Mouse (Mus musculus) forebrain, embryonic 10.5 days (tissue): ENCODE data around the gene Rslcan18. TPM values are rescaled to one million over a fixed set of nuclear protein-coding genes. Genes with fewer than 3 reads are reported as not detected.

Source experiments
- DNase-seq: peaks from one replicate; pipeline ENCODE4 v3.0.0-alpha.2; 2017; ENCODE audit warnings: low spot score; ENCODE audit errors: extremely low spot score
- H3K27ac ChIP-seq: fragments of 300-500 bp; sonication (generic); 2 replicates; pipeline ENCODE4 v1.5.1; 2016; ENCODE audit warnings: mild to moderate bottlenecking
- H3K27me3 ChIP-seq: fragments of 300-500 bp; sonication (generic); 2 replicates; pipeline ENCODE4 v1.6.1; 2016; ENCODE audit warnings: mild to moderate bottlenecking; ENCODE audit not compliant: poor library complexity, severe bottlenecking
- H3K36me3 ChIP-seq: fragments of 300-500 bp; sonication (generic); replicated peaks from 2 replicates; pipeline ENCODE4 v1.6.1; 2016; ENCODE audit warnings: mild to moderate bottlenecking, moderate library complexity
- H3K4me1 ChIP-seq: fragments of 300-500 bp; sonication (generic); 2 replicates; pipeline ENCODE4 v1.6.1; 2016
- H3K4me3 ChIP-seq: fragments of 300-500 bp; sonication (generic); 2 replicates; pipeline ENCODE4 v1.5.1; 2016; ENCODE audit warnings: mild to moderate bottlenecking, moderate library complexity
- H3K9me3 ChIP-seq: fragments of 300-500 bp; sonication (generic); 2 replicates; pipeline ENCODE4 v1.6.1; 2016; ENCODE audit warnings: mild to moderate bottlenecking, moderate library complexity
- WGBS: fragments of 180-500 bp; shearing (Covaris S2); methylation state at CpG from one replicate; pipeline ENCODE4 v1.1.7; 2016; 5-methylcytosine and 5-hydroxymethylcytosine counted together
- polyA plus RNA-seq: library from polyadenylated mRNA; unstranded; fragments of >200 nt; fragmentation: Nextera tagmentation; extraction: Ambion mirVana; gene quantifications from 2 replicates; pipeline ENCODE4 v1.2.1, GENCODE M21; 2016

Rslcan18 gene
- polyA plus RNA-seq, 1 experiment from 2014 or later: 0.22 TPM

- DNase-seq: peak; percentile 73
- WGBS: 0% methylated on average over 24 of the region's 24 CpGs
- H3K4me3 ChIP-seq: peak overlapping the region; percentile 73
- peak overlapping the region; percentile 92 for H3K27ac ChIP-seq
- H3K9me3 ChIP-seq: peaks cover 22% of the 10 kb centered on the region; the same call in 1 of the 2 replicates
- H3K27me3 ChIP-seq: no peaks in the 10 kb centered on the region
- peaks cover 16% of the 10 kb centered on the region for H3K4me1 ChIP-seq
- H3K36me3 ChIP-seq: peaks cover 32% of the 10 kb centered on the region
These were observed 34.8 kb downstream of the Rslcan18 start for GRCm38 (mm10) chr13:67081142-67081713.

GRCm38 (mm10) chr13:67077244-67077643 lies 38.8 kb downstream of the Rslcan18 start:
- H3K4me3 ChIP-seq: no peak overlapping the region
- peaks cover 66% of the 10 kb centered on the region for H3K36me3 ChIP-seq
- 92% methylated on average over 2 of the region's 2 CpGs for whole genome bisulfite sequencing
- peaks cover 16% of the 10 kb centered on the region for H3K4me1 ChIP-seq
- no peak for DNase-seq
- no peaks in the 10 kb centered on the region for H3K27me3 ChIP-seq
- no peak overlapping the region for H3K27ac ChIP-seq
- peaks cover 46% of the 10 kb centered on the region for H3K9me3 ChIP-seq

GRCm38 (mm10) chr13:67072786-67073185 lies 43.3 kb downstream of the Rslcan18 start:
- Histone ChIP-seq H3K27me3 (no peaks in the 10 kb centered on the region), H3K4me3 (no peak overlapping the region), H3K4me1 (no peaks in the 10 kb centered on the region), H3K9me3 (peaks cover 72% of the 10 kb centered on the region), H3K36me3 (peaks cover 95% of the 10 kb centered on the region), H3K27ac (no peak overlapping the region)
- WGBS: 94% methylated on average over 2 of the region's 2 CpGs
- DNase-seq: no peak

- Histone ChIP-seq H3K27ac (no peak overlapping the region), H3K36me3 (peaks cover 41% of the 10 kb centered on the region), H3K4me1 (0 out of 2 replicates have a peak, but pooled peaks cover under 1% of the 10 kb centered on the region), H3K27me3 (no peaks in the 10 kb centered on the region), H3K9me3 (peaks cover 28% of the 10 kb centered on the region), H3K4me3 (no peak overlapping the region)
- 84% methylated on average over 8 of the region's 8 CpGs for WGBS
- DNase-seq: no peak
These were observed 50.7 kb downstream of the Rslcan18 start for GRCm38 (mm10) chr13:67065386-67065785.

GRCm38 (mm10) chr13:67062427-67062826 lies 53.6 kb downstream of the Rslcan18 start:
- WGBS: 67% methylated on average over 7 of the region's 7 CpGs
- H3K4me3 ChIP-seq: no peak overlapping the region
- peaks cover 5% of the 10 kb centered on the region for H3K4me1 ChIP-seq
- H3K27ac ChIP-seq: no peak overlapping the region
- H3K9me3 ChIP-seq: peaks cover 13% of the 10 kb centered on the region
- no peaks in the 10 kb centered on the region for H3K27me3 ChIP-seq
- peaks cover 11% of the 10 kb centered on the region for H3K36me3 ChIP-seq
- no peak for DNase-seq

GRCm38 (mm10) chr13:67060786-67061358 lies 55.2 kb downstream of the Rslcan18 start, which contains the start of gene Zfp712:
Zfp712 (minus strand) TSS chr13:67061170.
- Histone ChIP-seq H3K4me3 (peak within 1 kb of the TSS; percentile 77), H3K27ac (peak within 1 kb of the TSS; percentile 90), H3K9me3 (peaks cover 17% of the 10 kb centered on the region), H3K27me3 (no peaks in the 10 kb centered on the region), H3K36me3 (peaks cover 6% of the 10 kb centered on the region; the same call in 1 of the 2 replicates), H3K4me1 (peaks cover 5% of the 10 kb centered on the region)
- WGBS: under 1% methylated on average over 27 of the region's 27 CpGs
- peak; percentile 87 for DNase-seq

- H3K4me3 ChIP-seq: peak overlapping the region; percentile 77
- H3K9me3 ChIP-seq: peaks cover 20% of the 10 kb centered on the region
- H3K27ac ChIP-seq: peak overlapping the region; percentile 90
- H3K27me3 ChIP-seq: no peaks in the 10 kb centered on the region
- WGBS: 2% methylated on average over 12 of the region's 12 CpGs
- no peak for DNase-seq
- peaks cover 5% of the 10 kb centered on the region for H3K4me1 ChIP-seq
- peaks cover under 1% of the 10 kb centered on the region; the same call in 1 of the 2 replicates for H3K36me3 ChIP-seq
These were observed 55.8 kb downstream of the Rslcan18 start for GRCm38 (mm10) chr13:67060161-67060785.

Other genes starting within 250 kb of the Rslcan18 start
- gene Gm10767, start 211.3 kb downstream of the Rslcan18 start, polyA plus RNA-seq: 0.84 and 1.1 TPM in 2 replicates
- gene Zfp712, start 55.1 kb downstream of the Rslcan18 start, polyA plus RNA-seq: 3.7 and 4.1 TPM in 2 replicates
- gene Zfp708, start 18.3 kb downstream of the Rslcan18 start, polyA plus RNA-seq: 6.6 and 6.7 TPM in 2 replicates
- 2.7 and 2.8 TPM in 2 replicates for gene Gm28557, start 7.7 kb downstream of the Rslcan18 start, polyA plus RNA-seq
- gene Zfp759, start 5.4 kb upstream of the Rslcan18 start, polyA plus RNA-seq: 2.2 TPM in 2 replicates
- 5.7 and 7.0 TPM in 2 replicates for gene Rsl1, start 56.9 kb upstream of the Rslcan18 start, polyA plus RNA-seq
- gene Zfp455, start 78.2 kb upstream of the Rslcan18 start, polyA plus RNA-seq: 0.98 and 1.4 TPM in 2 replicates
- 1.1 and 1.8 TPM in 2 replicates for gene Zfp458, start 162.2 kb upstream of the Rslcan18 start, polyA plus RNA-seq
- 0.18 and 0.50 TPM in 2 replicates for gene Zfp457, start 190.2 kb upstream of the Rslcan18 start, polyA plus RNA-seq
- 1.9 and 2.2 TPM in 2 replicates for gene Zfp595, start 216.3 kb upstream of the Rslcan18 start, polyA plus RNA-seq
- 0.37 TPM in 1 of 2 replicates, not detected in the other for gene Gm28044, start 244.3 kb upstream of the Rslcan18 start, polyA plus RNA-seq
- 0.87 and 1.1 TPM in 2 replicates for gene Zfp953, start 244.3 kb upstream of the Rslcan18 start, polyA plus RNA-seq